Mouse (Mus musculus) midbrain, embryonic 15.5 days (tissue): ENCODE measurements around the gene Fbxo48. TPM values are rescaled to one million over a fixed set of nuclear protein-coding genes. Genes with fewer than 3 reads are reported as not detected.

Experiments used
- ATAC-seq: fragments of 200-750 bp; cut with Nextera tagmentation; replicated peaks from 2 replicates; pipeline ENCODE4 v1.8.0; 2017; ENCODE audit warnings: moderate TSS enrichment
- H3K27ac ChIP-seq: fragments of 300-500 bp; sonication (generic); 2 replicates; pipeline ENCODE4 v1.5.1; 2015; ENCODE audit warnings: mild to moderate bottlenecking, inconsistent platforms
- H3K27me3 ChIP-seq: fragments of 300-500 bp; sonication (generic); replicated peaks from 2 replicates; pipeline ENCODE4 v1.6.1; 2015; ENCODE audit warnings: inconsistent platforms
- H3K36me3 ChIP-seq: fragments of 300-500 bp; sonication (generic); replicated peaks from 2 replicates; pipeline ENCODE4 v1.6.1; 2015; ENCODE audit warnings: inconsistent platforms
- H3K4me1 ChIP-seq: fragments of 300-500 bp; sonication (generic); 2 replicates; pipeline ENCODE4 v1.6.1; 2015; ENCODE audit warnings: inconsistent platforms
- H3K4me2 ChIP-seq: fragments of 300-500 bp; sonication (generic); 2 replicates; pipeline ENCODE4 v1.6.1; 2015; ENCODE audit warnings: inconsistent platforms, mild to moderate bottlenecking, moderate library complexity
- H3K4me3 ChIP-seq: fragments of 300-500 bp; sonication (generic); 2 replicates; pipeline ENCODE4 v1.5.1; 2015; ENCODE audit warnings: mild to moderate bottlenecking, inconsistent platforms
- H3K9ac ChIP-seq: fragments of 300-500 bp; sonication (generic); 2 replicates; pipeline ENCODE4 v1.6.1; 2015; ENCODE audit warnings: mild to moderate bottlenecking, inconsistent platforms
- H3K9me3 ChIP-seq: fragments of 300-500 bp; sonication (generic); 2 replicates; pipeline ENCODE4 v1.6.1; 2016; ENCODE audit warnings: inconsistent platforms
- WGBS: fragments of 180-500 bp; shearing (Covaris S2); methylation state at CpG from one replicate; pipeline ENCODE4 v1.1.7; 2015; ENCODE audit warnings: mixed read lengths; 5-methylcytosine and 5-hydroxymethylcytosine counted together
- polyA plus RNA-seq: library from polyadenylated mRNA; unstranded; fragments of >200 nt; fragmentation: Nextera tagmentation; extraction: Ambion mirVana; gene quantifications from 2 replicates; pipeline ENCODE4 v1.2.1, GENCODE M21; 2015

Gene Fbxo48
- polyA plus RNA-seq, result 0.32 and 0.37 TPM in 2 replicates

DNA sequence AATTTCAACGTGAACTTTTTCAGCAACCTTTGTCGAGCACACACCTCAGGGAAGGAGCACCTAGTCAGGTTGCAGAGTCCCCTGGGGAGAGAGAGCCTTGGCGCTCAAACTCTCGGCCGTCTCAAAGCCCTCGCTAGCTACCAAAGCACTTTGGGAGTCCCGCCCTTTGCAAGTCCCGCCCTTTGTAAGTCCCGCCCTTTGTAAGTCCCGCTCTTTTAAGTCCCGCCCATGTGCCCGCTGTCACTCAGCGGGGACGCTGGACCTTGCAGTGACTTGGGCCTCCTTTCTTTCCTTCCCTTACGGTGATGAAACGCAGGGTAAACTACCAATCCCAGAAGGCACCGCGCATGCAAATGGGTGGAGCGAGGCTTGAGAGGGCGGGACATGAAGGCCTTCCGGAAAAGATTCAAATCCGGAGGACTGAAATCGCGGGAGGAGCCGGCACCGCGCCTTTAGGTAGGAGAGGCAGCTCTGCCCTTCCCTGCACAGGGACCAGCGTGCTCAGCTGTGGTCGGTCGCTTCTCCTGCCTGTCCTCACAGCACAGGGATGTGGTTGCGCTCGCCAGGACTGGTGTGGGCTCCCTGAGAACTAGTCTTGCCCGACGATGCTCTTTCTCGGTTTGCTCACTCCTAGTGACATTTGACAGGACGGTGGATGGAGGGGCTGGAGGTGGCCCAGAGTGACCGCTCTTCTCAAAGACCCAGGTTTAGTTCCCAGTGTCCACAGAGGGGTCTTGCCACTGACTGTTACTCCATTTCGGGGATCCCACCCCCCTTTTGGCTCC, at the start of gene Fbxo48:
Gene Fbxo48 (plus strand): TSS at position 400 of the 785 bp plus-strand sequence.
- no peak within 1 kb of the TSS for H3K27ac ChIP-seq
- under 1% methylated on average over 38 of the region's 38 CpGs for WGBS
- peak within 1 kb of the TSS; percentile 69 for H3K4me3 ChIP-seq
- H3K4me2 ChIP-seq, result peak within 1 kb of the TSS; percentile 95
- no peaks in the 10 kb centered on the region for H3K27me3 ChIP-seq
- H3K9ac ChIP-seq, result peak within 1 kb of the TSS; percentile 62
- ATAC-seq, result peak; percentile 100
- peaks cover 12% of the 10 kb centered on the region for H3K4me1 ChIP-seq
- H3K36me3 ChIP-seq, result no peaks in the 10 kb centered on the region
- H3K9me3 ChIP-seq, result no peaks in the 10 kb centered on the region

DNA sequence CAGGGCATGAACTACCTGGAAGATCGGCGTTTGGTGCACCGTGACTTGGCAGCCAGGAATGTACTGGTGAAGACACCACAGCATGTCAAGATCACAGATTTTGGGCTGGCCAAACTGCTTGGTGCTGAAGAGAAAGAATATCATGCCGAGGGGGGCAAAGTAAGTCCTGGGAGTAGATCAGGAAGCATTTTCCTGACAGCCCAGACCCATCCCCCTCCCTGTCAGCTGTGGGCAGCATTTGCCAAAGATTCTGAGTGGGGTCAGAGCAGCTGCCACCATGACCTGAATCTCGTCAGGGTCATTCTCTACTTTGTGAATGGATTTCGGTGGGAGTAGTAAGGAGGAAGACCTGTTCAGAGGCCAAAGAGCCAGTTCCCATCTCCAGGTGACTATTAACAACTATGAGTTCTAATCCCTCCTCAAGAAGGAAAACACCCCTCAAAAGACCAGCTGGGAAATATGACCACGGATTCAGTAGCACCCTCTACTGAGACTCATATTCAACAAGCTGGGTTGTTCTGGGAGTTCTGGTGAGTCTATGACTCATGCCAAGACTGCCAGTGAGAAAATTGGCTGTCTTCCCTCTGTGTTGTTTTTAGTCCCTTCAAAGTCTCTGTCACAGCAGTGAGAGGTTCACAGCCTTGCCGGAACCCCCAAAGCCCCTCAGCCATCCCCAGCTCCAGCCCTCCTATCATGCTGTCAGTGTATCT, 46.7 kb upstream of the Fbxo48 start:
- H3K4me2 ChIP-seq, result no peak overlapping the region
- no peaks in the 10 kb centered on the region for H3K9me3 ChIP-seq
- no peaks in the 10 kb centered on the region for H3K4me1 ChIP-seq
- 82% methylated on average over 8 of the region's 8 CpGs for WGBS
- no peak overlapping the region for H3K4me3 ChIP-seq
- H3K36me3 ChIP-seq, result no peaks in the 10 kb centered on the region
- H3K27ac ChIP-seq, result no peak overlapping the region
- no peak overlapping the region for H3K9ac ChIP-seq
- no peak for ATAC-seq
- no peaks in the 10 kb centered on the region for H3K27me3 ChIP-seq

DNA sequence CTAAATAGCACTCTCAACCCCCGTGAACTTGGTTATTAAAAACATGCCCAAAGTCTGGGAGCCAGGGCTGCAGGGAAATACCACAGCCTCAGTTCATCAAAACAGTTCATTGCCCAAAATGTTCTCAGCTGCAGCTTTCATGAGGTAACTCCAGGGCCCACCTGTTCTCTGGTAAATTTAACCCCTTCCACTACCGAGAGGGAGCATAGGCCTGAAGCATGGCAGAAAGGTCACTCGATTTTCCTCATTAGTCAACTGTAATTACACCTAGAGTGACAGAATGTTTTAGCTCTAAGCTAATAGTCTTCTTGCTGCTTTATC, 46.2 kb upstream of the Fbxo48 start:
- no peaks in the 10 kb centered on the region for H3K36me3 ChIP-seq
- H3K27me3 ChIP-seq, result no peaks in the 10 kb centered on the region
- no peak overlapping the region for H3K27ac ChIP-seq
- H3K4me2 ChIP-seq, result no peak overlapping the region
- no peaks in the 10 kb centered on the region for H3K4me1 ChIP-seq
- no peak for ATAC-seq
- no peak overlapping the region for H3K4me3 ChIP-seq
- 79% methylated on average over 3 of the region's 3 CpGs for WGBS
- no peak overlapping the region for H3K9ac ChIP-seq
- no peaks in the 10 kb centered on the region for H3K9me3 ChIP-seq

DNA sequence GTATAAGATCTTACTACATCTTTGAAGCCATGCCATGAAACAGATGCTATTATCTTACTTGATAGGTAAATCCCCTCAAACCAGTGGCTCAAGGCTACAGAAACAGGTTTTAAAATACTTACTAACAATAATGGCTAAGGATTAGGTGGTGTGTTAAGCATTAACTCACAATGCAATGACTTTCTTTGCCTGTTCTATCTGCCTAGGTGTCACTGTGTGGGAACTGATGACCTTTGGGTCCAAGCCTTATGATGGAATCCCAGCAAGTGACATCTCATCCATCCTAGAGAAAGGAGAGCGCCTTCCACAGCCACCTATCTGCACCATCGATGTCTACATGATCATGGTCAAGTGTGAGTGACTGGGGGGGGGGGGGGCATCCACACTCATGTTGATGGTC, 44.6 kb upstream of the Fbxo48 start:
- Histone ChIP-seq H3K27me3 (no peaks in the 10 kb centered on the region), H3K4me2 (no peak overlapping the region), H3K36me3 (no peaks in the 10 kb centered on the region), H3K9me3 (no peaks in the 10 kb centered on the region), H3K9ac (no peak overlapping the region), H3K4me1 (no peaks in the 10 kb centered on the region), H3K27ac (no peak overlapping the region), H3K4me3 (no peak overlapping the region)
- no peak for ATAC-seq
- WGBS, result 92% methylated on average over 2 of the region's 2 CpGs

DNA sequence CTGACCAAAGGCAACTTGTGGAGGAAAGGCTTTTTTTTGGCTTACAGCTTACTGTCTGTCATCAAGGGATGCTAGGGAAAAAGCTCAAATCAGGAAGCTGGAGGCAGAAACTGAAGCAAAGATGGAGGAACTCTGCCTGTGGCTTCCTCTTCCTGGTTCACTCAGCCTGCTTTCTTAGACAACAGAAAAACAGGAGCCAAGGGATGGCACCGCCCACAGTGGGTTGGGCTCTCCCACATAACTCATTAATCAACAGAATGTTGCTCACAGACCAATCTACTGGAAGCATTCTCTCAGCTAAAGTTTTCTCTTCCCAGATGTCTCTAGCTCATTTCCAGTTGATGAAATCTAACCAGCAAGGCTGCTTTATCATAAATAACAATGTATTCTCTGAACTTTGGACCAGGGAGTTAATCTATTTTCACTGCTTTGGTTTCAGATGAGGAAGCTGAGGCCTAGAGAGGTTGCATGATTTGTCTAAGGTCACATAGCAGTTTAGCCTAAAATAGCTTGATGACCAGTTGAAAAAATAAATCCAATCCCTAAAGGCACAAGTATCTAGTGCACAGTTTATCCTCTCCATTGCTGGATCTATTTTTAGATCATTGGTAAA, 43.6 kb upstream of the Fbxo48 start:
- no peaks in the 10 kb centered on the region for H3K27me3 ChIP-seq
- no peak overlapping the region for H3K4me3 ChIP-seq
- ATAC-seq, result no peak
- no peak overlapping the region for H3K27ac ChIP-seq
- no peaks in the 10 kb centered on the region for H3K36me3 ChIP-seq
- H3K9me3 ChIP-seq, result no peaks in the 10 kb centered on the region
- H3K4me2 ChIP-seq, result no peak overlapping the region
- no peak overlapping the region for H3K9ac ChIP-seq
- no peaks in the 10 kb centered on the region for H3K4me1 ChIP-seq
- 95% methylated on average over 1 of the region's 1 CpGs for WGBS

DNA sequence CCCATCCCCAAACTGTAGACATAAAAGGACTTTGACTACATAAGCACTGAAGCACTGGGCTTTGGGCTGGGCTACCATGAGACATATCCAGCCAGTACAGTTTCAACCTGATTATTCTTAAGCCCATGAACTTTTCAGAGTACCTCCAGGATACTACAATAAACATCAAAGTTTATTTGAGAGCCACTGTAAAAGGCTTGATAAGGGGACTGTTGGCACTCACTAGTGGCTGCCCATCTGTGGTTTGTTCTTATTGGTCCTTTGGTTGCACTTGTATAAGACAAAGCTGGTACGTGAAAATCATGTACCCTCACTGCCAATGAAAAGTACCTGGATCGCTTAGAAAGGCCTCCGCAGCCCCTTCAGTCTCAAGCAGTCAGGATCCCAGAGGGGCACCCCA, 36.4 kb upstream of the Fbxo48 start:
- H3K27me3 ChIP-seq, result no peaks in the 10 kb centered on the region
- WGBS, result 75% methylated on average over 3 of the region's 3 CpGs
- no peak overlapping the region for H3K27ac ChIP-seq
- no peak overlapping the region for H3K4me2 ChIP-seq
- no peaks in the 10 kb centered on the region for H3K4me1 ChIP-seq
- H3K9ac ChIP-seq, result no peak overlapping the region
- ATAC-seq, result no peak
- no peaks in the 10 kb centered on the region for H3K9me3 ChIP-seq
- H3K4me3 ChIP-seq, result no peak overlapping the region
- H3K36me3 ChIP-seq, result no peaks in the 10 kb centered on the region

DNA sequence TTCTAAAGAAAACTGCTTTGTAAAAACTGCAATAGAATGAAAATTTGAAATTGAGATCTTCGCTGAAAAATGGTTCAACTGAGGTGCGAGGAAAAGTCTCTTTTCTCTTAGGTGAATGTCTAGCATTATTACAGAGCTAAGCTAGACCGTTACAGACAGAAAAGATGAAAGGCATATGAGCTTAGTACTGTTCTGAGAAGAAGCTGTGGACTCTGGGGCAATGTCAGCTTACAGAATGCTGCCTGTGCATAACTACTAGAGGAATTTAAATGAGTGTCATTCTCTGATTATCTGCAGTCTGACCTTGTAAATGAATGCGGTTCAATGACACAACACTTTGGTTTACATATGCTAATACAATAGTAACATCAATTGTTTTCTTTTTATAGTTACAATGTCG, 35.3 kb upstream of the Fbxo48 start:
- H3K4me1 ChIP-seq, result no peaks in the 10 kb centered on the region
- no peaks in the 10 kb centered on the region for H3K27me3 ChIP-seq
- H3K4me3 ChIP-seq, result no peak overlapping the region
- H3K36me3 ChIP-seq, result no peaks in the 10 kb centered on the region
- H3K9me3 ChIP-seq, result no peaks in the 10 kb centered on the region
- H3K4me2 ChIP-seq, result no peak overlapping the region
- H3K27ac ChIP-seq, result no peak overlapping the region
- ATAC-seq, result no peak
- H3K9ac ChIP-seq, result no peak overlapping the region
- 59% methylated on average over 5 of the region's 5 CpGs for WGBS

DNA sequence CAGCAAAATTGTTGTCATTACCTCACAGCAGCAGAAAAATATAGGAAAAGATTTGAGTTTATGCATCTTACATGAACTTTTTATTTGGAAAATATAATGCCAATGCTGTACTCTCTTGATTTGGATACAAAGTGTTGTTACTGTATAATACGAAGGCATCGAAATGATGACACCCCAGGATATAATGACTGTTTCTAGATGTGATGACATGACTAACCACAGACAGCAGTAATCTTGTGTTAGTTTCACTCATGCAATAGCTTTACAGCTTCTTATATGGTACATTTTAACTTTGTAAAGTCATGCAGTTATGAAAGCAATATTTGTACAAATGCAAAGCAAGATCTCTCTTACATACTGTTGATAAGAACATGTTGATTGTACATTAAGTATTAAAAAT, 33.7 kb upstream of the Fbxo48 start:
- no peaks in the 10 kb centered on the region for H3K9me3 ChIP-seq
- H3K4me3 ChIP-seq, result no peak overlapping the region
- no peak for ATAC-seq
- no peak overlapping the region for H3K4me2 ChIP-seq
- no peaks in the 10 kb centered on the region for H3K36me3 ChIP-seq
- no peak overlapping the region for H3K9ac ChIP-seq
- 96% methylated on average over 2 of the region's 2 CpGs for WGBS
- no peak overlapping the region for H3K27ac ChIP-seq
- no peaks in the 10 kb centered on the region for H3K4me1 ChIP-seq
- no peaks in the 10 kb centered on the region for H3K27me3 ChIP-seq

DNA sequence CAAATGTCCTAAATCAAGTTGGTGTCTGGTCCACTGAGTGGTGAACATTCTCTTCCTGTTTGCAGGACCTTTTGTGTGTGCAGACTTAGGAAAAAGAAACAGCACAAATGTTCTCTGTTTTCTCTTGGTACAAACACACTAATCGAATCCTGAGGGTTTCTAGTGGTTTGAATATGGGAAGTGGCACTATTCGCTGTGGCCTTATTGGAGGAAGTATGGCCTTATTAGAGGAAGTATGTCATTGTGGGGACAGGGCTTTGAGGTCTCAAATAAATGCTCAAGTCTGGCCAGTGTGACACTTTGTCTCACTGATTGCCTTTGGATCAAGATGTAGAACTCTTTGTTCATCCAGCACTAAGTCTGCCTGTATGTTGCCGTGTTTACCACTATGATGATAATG, 19.0 kb upstream of the Fbxo48 start:
- no peak for ATAC-seq
- Histone ChIP-seq H3K9ac (no peak overlapping the region), H3K36me3 (no peaks in the 10 kb centered on the region), H3K9me3 (no peaks in the 10 kb centered on the region), H3K4me2 (no peak overlapping the region), H3K27me3 (no peaks in the 10 kb centered on the region), H3K27ac (no peak overlapping the region), H3K4me1 (no peaks in the 10 kb centered on the region), H3K4me3 (no peak overlapping the region)
- 97% methylated on average over 3 of the region's 3 CpGs for WGBS

DNA sequence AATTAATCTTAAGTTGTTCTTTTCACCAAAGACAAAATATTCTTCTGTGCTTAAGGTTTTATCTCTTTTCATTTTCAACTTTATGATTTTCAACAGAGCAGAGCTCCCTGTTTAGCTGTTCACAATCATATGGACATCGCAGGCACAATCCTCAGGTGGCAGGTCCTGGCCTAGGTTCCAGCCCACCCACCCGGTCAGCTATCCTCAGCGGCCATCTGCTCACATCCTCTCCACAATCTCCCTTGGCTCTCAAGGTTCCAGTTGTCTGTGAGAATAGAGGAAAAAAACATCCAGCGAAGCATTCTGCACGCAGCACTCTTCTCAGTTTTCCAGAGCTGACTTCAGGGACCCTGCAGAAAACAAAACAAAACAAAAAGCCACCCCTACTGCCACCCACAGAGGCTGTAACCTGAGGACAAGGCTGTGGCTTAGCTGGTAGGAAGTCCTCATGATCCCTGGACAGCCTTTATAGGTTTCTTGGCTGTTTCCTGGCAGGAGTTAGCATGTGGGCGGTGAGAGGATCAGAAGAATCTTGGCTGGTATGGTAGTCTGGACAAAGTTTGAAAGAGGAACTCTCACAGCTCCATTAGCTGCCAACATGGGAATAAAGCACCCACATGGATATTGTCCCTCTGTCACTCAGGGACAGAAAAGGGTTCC, 15.5 kb upstream of the Fbxo48 start:
- Histone ChIP-seq H3K4me1 (no peaks in the 10 kb centered on the region), H3K9ac (no peak overlapping the region), H3K4me3 (no peak overlapping the region), H3K27ac (no peak overlapping the region), H3K27me3 (no peaks in the 10 kb centered on the region), H3K36me3 (no peaks in the 10 kb centered on the region), H3K4me2 (no peak overlapping the region), H3K9me3 (no peaks in the 10 kb centered on the region)
- no peak for ATAC-seq
- WGBS, result 74% methylated on average over 6 of the region's 6 CpGs

DNA sequence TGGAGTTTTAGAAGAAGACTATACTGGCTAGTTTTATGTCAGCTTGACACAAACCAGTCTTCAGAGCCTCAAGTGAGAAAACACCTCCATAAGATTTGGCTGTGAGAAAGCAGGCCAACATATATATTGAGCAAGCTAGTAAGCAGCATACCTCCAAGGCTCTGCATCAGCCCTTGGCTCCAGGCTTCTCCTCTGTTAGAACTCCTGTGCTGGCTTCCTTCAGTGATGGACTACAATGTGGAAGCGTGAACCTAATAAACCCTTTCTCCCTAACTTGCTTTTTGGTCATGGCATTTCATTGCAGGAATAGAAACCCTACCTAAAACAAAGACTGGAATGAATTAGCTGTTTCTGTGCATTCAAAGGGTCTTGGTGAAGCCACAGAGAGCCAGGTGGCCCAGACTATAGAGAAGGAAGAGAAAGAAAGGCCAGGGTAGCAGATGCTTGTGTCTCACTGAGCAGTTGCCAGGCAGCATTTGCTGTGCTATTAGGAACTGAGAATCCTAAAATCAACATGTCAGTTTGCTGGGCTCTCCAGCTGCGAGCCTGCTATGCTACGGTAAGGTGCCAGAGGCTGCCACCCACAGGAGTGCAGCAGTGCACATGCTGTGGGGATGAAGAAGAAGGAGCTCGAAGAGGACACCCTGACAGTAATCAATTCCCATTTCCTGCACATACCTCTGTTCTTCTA, 9.9 kb upstream of the Fbxo48 start:
- Histone ChIP-seq H3K9me3 (no peaks in the 10 kb centered on the region), H3K4me1 (no peaks in the 10 kb centered on the region), H3K9ac (no peak overlapping the region), H3K36me3 (no peaks in the 10 kb centered on the region), H3K4me2 (no peak overlapping the region), H3K27ac (peak overlapping the region; percentile 27; the same call in 1 of the 2 replicates), H3K27me3 (no peaks in the 10 kb centered on the region), H3K4me3 (no peak overlapping the region)
- ATAC-seq, result peak; percentile 84
- WGBS, result 33% methylated on average over 4 of the region's 4 CpGs

DNA sequence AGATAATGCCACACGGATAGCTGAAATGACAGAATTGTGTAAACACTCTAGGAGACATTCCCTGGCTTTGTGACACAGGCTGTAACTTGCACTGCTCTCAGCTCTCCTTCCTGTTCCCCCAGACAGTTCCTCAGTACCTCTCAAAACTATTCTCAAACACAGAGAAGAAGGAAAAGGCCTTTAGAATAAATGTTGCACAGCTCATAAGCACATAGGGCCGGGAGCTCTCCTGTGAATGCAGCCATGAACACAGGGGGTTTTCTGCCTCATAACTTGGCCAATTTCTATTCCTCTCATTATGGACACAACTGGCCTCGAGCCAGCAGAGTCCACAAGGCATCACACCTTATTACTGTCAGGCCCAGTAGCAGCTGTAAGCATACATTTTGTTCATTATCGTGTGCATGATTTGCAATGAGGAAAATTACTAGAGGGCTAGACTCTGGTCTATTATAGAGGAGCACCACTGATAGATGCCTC, 9.2 kb upstream of the Fbxo48 start:
- Histone ChIP-seq H3K27me3 (no peaks in the 10 kb centered on the region), H3K27ac (0 out of 2 replicates have a peak overlapping the region, but pooled peaks have one; percentile 27), H3K4me1 (no peaks in the 10 kb centered on the region), H3K36me3 (no peaks in the 10 kb centered on the region), H3K9ac (no peak overlapping the region), H3K4me3 (no peak overlapping the region), H3K4me2 (no peak overlapping the region), H3K9me3 (no peaks in the 10 kb centered on the region)
- peak; percentile 77 for ATAC-seq
- 53% methylated on average over 4 of the region's 4 CpGs for WGBS
